Mouse (Mus musculus) heart, postnatal 0 days (tissue): Measurements from ENCODE around the gene Serpinh1. TPM values are rescaled to one million over a fixed set of nuclear protein-coding genes. Genes with fewer than 3 reads are reported as not detected.

Experiments
- ATAC-seq: fragments of 200-750 bp; cut with Nextera tagmentation; 2 replicates; pipeline ENCODE4 v1.8.0; 2017; ENCODE audit warnings: low read depth, moderate number of reproducible peaks, moderate library complexity; ENCODE audit not compliant: insufficient read depth
- DNase-seq: peaks from one replicate; pipeline ENCODE4 v3.0.0-alpha.2; 2016; ENCODE audit warnings: low spot score
- H3K27ac ChIP-seq: fragments of 300-500 bp; sonication (generic); 2 replicates; pipeline ENCODE4 v1.5.1; 2014; ENCODE audit warnings: low read depth, mild to moderate bottlenecking
- H3K27me3 ChIP-seq: fragments of 300-500 bp; sonication (generic); 2 replicates; pipeline ENCODE4 v1.6.1; 2014; ENCODE audit warnings: low read length, mixed read lengths; ENCODE audit not compliant: control insufficient read depth, insufficient read depth
- H3K36me3 ChIP-seq: fragments of 300-500 bp; sonication (generic); replicated peaks from 2 replicates; pipeline ENCODE4 v1.6.1; 2014; ENCODE audit warnings: low read length, mixed read lengths; ENCODE audit not compliant: control insufficient read depth, insufficient read depth
- H3K4me1 ChIP-seq: fragments of 300-500 bp; sonication (generic); 2 replicates; pipeline ENCODE4 v1.6.1; 2014; ENCODE audit warnings: antibody characterized with exemption; ENCODE audit not compliant: control insufficient read depth, insufficient read depth
- H3K4me2 ChIP-seq: fragments of 300-500 bp; sonication (generic); 2 replicates; pipeline ENCODE4 v1.6.1; 2014; ENCODE audit warnings: low read depth, mild to moderate bottlenecking, low read length, moderate library complexity
- H3K4me3 ChIP-seq: fragments of 300-500 bp; sonication (generic); 2 replicates; pipeline ENCODE4 v1.5.1; 2014; ENCODE audit warnings: low read depth, low read length
- H3K9ac ChIP-seq: fragments of 300-500 bp; sonication (generic); replicated peaks from 2 replicates; pipeline ENCODE4 v1.6.1; 2014; ENCODE audit warnings: low read depth, low read length, mixed read lengths
- H3K9me3 ChIP-seq: fragments of 300-500 bp; sonication (generic); replicated peaks from 2 replicates; pipeline ENCODE4 v1.6.1; 2016; ENCODE audit warnings: low read length; ENCODE audit not compliant: control insufficient read depth
- CTCF ChIP-seq: IDR thresholded peaks from 2 replicates; pipeline ENCODE4 v1.5.1; 2016; ENCODE audit warnings: antibody characterized with exemption, control low read depth, low read depth
- EP300 ChIP-seq: IDR thresholded peaks from 2 replicates; pipeline ENCODE4 v1.6.1; 2016; ENCODE audit warnings: antibody characterized with exemption, low read depth
- WGBS: fragments of 180-500 bp; shearing (Covaris S2); extraction: QIAGEN DNeasy Blood & Tissue Kit; methylation state at CpG from one replicate; pipeline ENCODE4 v1.1.7; 2014; 5-methylcytosine and 5-hydroxymethylcytosine counted together
- polyA plus RNA-seq: library from polyadenylated mRNA; unstranded; fragments of >200 nt; fragmentation: Nextera tagmentation; extraction: Ambion mirVana; gene quantifications from 2 replicates; pipeline ENCODE4 v1.2.1, GENCODE M21; 2015
- total RNA-seq: library from RNA; depleted of rRNA; stranded (reverse); fragments of >200 nt; gene quantifications from 2 replicates; pipeline ENCODE4 v1.2.3, GENCODE M21; 2014; ENCODE audit warnings: low replicate concordance

The Serpinh1 gene
- total and polyA plus RNA-seq, 2 experiments from 2014 or later, result 522 to 811 TPM

- DNase-seq (no peak), ATAC-seq (0 out of 2 replicates have a peak, but pooled peaks have one; percentile 41)
- H3K27ac ChIP-seq, result no peak overlapping the region
- no peak overlapping the region for H3K4me2 ChIP-seq
- no peak overlapping the region for H3K9ac ChIP-seq
- H3K4me3 ChIP-seq, result no peak overlapping the region
- H3K36me3 ChIP-seq, result no peaks in the 10 kb centered on the region
- TF ChIP-seq CTCF, result no peak
- TF ChIP-seq EP300, result no peak
- WGBS, result 70% methylated on average over 6 of the region's 6 CpGs
- H3K27me3 ChIP-seq, result 0 out of 2 replicates have a peak, but pooled peaks cover 10% of the 10 kb centered on the region
- H3K4me1 ChIP-seq, result no peaks in the 10 kb centered on the region
- H3K9me3 ChIP-seq, result no peaks in the 10 kb centered on the region
Measured at GRCm38 (mm10) chr7:99322691-99323320, 30.2 kb downstream of the Serpinh1 start.

- 47% methylated on average over 14 of the region's 14 CpGs for WGBS
- Histone ChIP-seq H3K4me1 (no peaks in the 10 kb centered on the region), H3K4me2 (no peak overlapping the region), H3K36me3 (no peaks in the 10 kb centered on the region), H3K27ac (no peak overlapping the region), H3K9ac (no peak overlapping the region), H3K9me3 (no peaks in the 10 kb centered on the region), H3K27me3 (0 out of 2 replicates have a peak, but pooled peaks cover 6% of the 10 kb centered on the region), H3K4me3 (no peak overlapping the region)
- no peak for ATAC-seq
- TF ChIP-seq EP300, result no peak
- TF ChIP-seq CTCF, result no peak
- DNase-seq, result no peak
Measured at GRCm38 (mm10) chr7:99320524-99320923, 32.5 kb downstream of the Serpinh1 start.

- no peak overlapping the region for H3K27ac ChIP-seq
- H3K4me1 ChIP-seq, result no peaks in the 10 kb centered on the region
- DNase-seq (no peak), ATAC-seq (no peak)
- H3K4me3 ChIP-seq, result no peak overlapping the region
- no peaks in the 10 kb centered on the region for H3K27me3 ChIP-seq
- H3K4me2 ChIP-seq, result no peak overlapping the region
- 72% methylated on average over 7 of the region's 7 CpGs for WGBS
- no peaks in the 10 kb centered on the region for H3K9me3 ChIP-seq
- no peaks in the 10 kb centered on the region for H3K36me3 ChIP-seq
- no peak overlapping the region for H3K9ac ChIP-seq
- TF ChIP-seq CTCF (no peak), EP300 (no peak)
Measured at GRCm38 (mm10) chr7:99317475-99317874, 35.6 kb downstream of the Serpinh1 start.

GRCm38 (mm10) chr7:99316207-99316606, 36.8 kb downstream of the Serpinh1 start:
- H3K4me1 ChIP-seq, result no peaks in the 10 kb centered on the region
- WGBS, result 70% methylated on average over 7 of the region's 7 CpGs
- H3K9me3 ChIP-seq, result no peaks in the 10 kb centered on the region
- DNase-seq (no peak), ATAC-seq (no peak)
- H3K36me3 ChIP-seq, result no peaks in the 10 kb centered on the region
- H3K4me3 ChIP-seq, result no peak overlapping the region
- no peak overlapping the region for H3K4me2 ChIP-seq
- H3K27me3 ChIP-seq, result no peaks in the 10 kb centered on the region
- H3K9ac ChIP-seq, result no peak overlapping the region
- TF ChIP-seq EP300 (no peak), CTCF (no peak)
- H3K27ac ChIP-seq, result no peak overlapping the region

GRCm38 (mm10) chr7:99314565-99314964, 38.5 kb downstream of the Serpinh1 start:
- TF ChIP-seq CTCF, result no peak
- TF ChIP-seq EP300, result no peak
- no peaks in the 10 kb centered on the region for H3K4me1 ChIP-seq
- H3K36me3 ChIP-seq, result no peaks in the 10 kb centered on the region
- WGBS, result 74% methylated on average over 4 of the region's 4 CpGs
- DNase-seq, result no peak
- H3K27me3 ChIP-seq, result no peaks in the 10 kb centered on the region
- H3K9me3 ChIP-seq, result no peaks in the 10 kb centered on the region
- H3K4me3 ChIP-seq, result no peak overlapping the region
- H3K4me2 ChIP-seq, result no peak overlapping the region
- ATAC-seq, result no peak
- no peak overlapping the region for H3K9ac ChIP-seq
- H3K27ac ChIP-seq, result no peak overlapping the region

GRCm38 (mm10) chr7:99313253-99313652, 39.8 kb downstream of the Serpinh1 start:
- H3K27me3 ChIP-seq, result no peaks in the 10 kb centered on the region
- no peak overlapping the region for H3K4me2 ChIP-seq
- H3K9ac ChIP-seq, result no peak overlapping the region
- no peak overlapping the region for H3K27ac ChIP-seq
- WGBS, result 70% methylated on average over 8 of the region's 8 CpGs
- H3K36me3 ChIP-seq, result no peaks in the 10 kb centered on the region
- ATAC-seq (no peak), DNase-seq (no peak)
- no peaks in the 10 kb centered on the region for H3K9me3 ChIP-seq
- TF ChIP-seq EP300 (no peak), CTCF (no peak)
- H3K4me1 ChIP-seq, result no peaks in the 10 kb centered on the region
- H3K4me3 ChIP-seq, result no peak overlapping the region
